Mouse (Mus musculus): Measurements from ENCODE around the gene Pigq. TPM values are rescaled to one million over a fixed set of nuclear protein-coding genes. Genes with fewer than 3 reads are reported as not detected.

The Pigq gene
- polyA plus RNA-seq, 1 experiment from 2014 or later: 64.2 TPM

GRCm38 (mm10) chr17:25895891-25896290 lies 48.8 kb downstream of the Pigq start:
- H3K36me3 ChIP-seq (ENCODE audit: control insufficient read depth, insufficient read depth, low read length): peaks cover 3% of the 10 kb centered on the region; the same call in 1 of the 2 replicates
- no peak for ATAC-seq (ENCODE audit: low read depth)
- no peaks in the 10 kb centered on the region for H3K27me3 ChIP-seq (ENCODE audit: control insufficient read depth, insufficient read depth, low read depth, low read length)
- no peak overlapping the region for H3K4me2 ChIP-seq (ENCODE audit: low read depth, low read length)
- no peaks in the 10 kb centered on the region for H3K9me3 ChIP-seq (ENCODE audit: control insufficient read depth, low read length)
- no peak overlapping the region for H3K9ac ChIP-seq (ENCODE audit: low read length)
- no peaks in the 10 kb centered on the region for H3K4me1 ChIP-seq (replicated peaks; ENCODE audit: control insufficient read depth, insufficient read depth, low read length)
- WGBS: 70% methylated on average over 12 of the region's 12 CpGs
- H3K27ac ChIP-seq (ENCODE audit: low read length): no peak overlapping the region
- H3K4me3 ChIP-seq (ENCODE audit: low read length): no peak overlapping the region

- 62% methylated on average over 2 of the region's 2 CpGs for WGBS
- Histone ChIP-seq H3K36me3 (ENCODE audit: control insufficient read depth, insufficient read depth, low read length) (no peaks in the 10 kb centered on the region; the same call in 1 of the 2 replicates), H3K27ac (ENCODE audit: low read length) (no peak overlapping the region), H3K27me3 (ENCODE audit: control insufficient read depth, insufficient read depth, low read depth, low read length) (no peaks in the 10 kb centered on the region), H3K4me3 (ENCODE audit: low read length) (no peak overlapping the region), H3K4me1 (replicated peaks; ENCODE audit: control insufficient read depth, insufficient read depth, low read length) (no peaks in the 10 kb centered on the region), H3K9ac (ENCODE audit: low read length) (no peak overlapping the region), H3K9me3 (ENCODE audit: control insufficient read depth, low read length) (no peaks in the 10 kb centered on the region), H3K4me2 (ENCODE audit: low read depth, low read length) (no peak overlapping the region)
- no peak for ATAC-seq (ENCODE audit: low read depth)
Observed at GRCm38 (mm10) chr17:25895415-25895814, 49.3 kb downstream of the Pigq start.

GRCm38 (mm10) chr17:25893975-25894617 lies 50.6 kb downstream of the Pigq start:
- 30% methylated on average over 2 of the region's 2 CpGs for WGBS
- no peaks in the 10 kb centered on the region for H3K36me3 ChIP-seq (ENCODE audit: control insufficient read depth, insufficient read depth, low read length)
- no peaks in the 10 kb centered on the region for H3K27me3 ChIP-seq (ENCODE audit: control insufficient read depth, insufficient read depth, low read depth, low read length)
- no peaks in the 10 kb centered on the region for H3K9me3 ChIP-seq (ENCODE audit: control insufficient read depth, low read length)
- no peak overlapping the region for H3K9ac ChIP-seq (ENCODE audit: low read length)
- no peak overlapping the region for H3K4me3 ChIP-seq (ENCODE audit: low read length)
- H3K27ac ChIP-seq (ENCODE audit: low read length): no peak overlapping the region
- no peak overlapping the region for H3K4me2 ChIP-seq (ENCODE audit: low read depth, low read length)
- no peaks in the 10 kb centered on the region for H3K4me1 ChIP-seq (replicated peaks; ENCODE audit: control insufficient read depth, insufficient read depth, low read length)
- peak; percentile 78; the same call in 1 of the 2 replicates for ATAC-seq (ENCODE audit: low read depth)

GRCm38 (mm10) chr17:25888837-25889236 lies 55.9 kb downstream of the Pigq start:
- peaks cover 5% of the 10 kb centered on the region; the same call in 1 of the 2 replicates for H3K36me3 ChIP-seq (ENCODE audit: control insufficient read depth, insufficient read depth, low read length)
- H3K4me3 ChIP-seq (ENCODE audit: low read length): no peak overlapping the region
- no peak overlapping the region for H3K4me2 ChIP-seq (ENCODE audit: low read depth, low read length)
- H3K9me3 ChIP-seq (ENCODE audit: control insufficient read depth, low read length): no peaks in the 10 kb centered on the region
- no peaks in the 10 kb centered on the region for H3K27me3 ChIP-seq (ENCODE audit: control insufficient read depth, insufficient read depth, low read depth, low read length)
- H3K9ac ChIP-seq (ENCODE audit: low read length): no peak overlapping the region
- no peak for ATAC-seq (ENCODE audit: low read depth)
- 90% methylated on average over 3 of the region's 3 CpGs for whole genome bisulfite sequencing
- H3K4me1 ChIP-seq (replicated peaks; ENCODE audit: control insufficient read depth, insufficient read depth, low read length): no peaks in the 10 kb centered on the region; the same call in 1 of the 2 replicates
- H3K27ac ChIP-seq (ENCODE audit: low read length): no peak overlapping the region

GRCm38 (mm10) chr17:25887467-25887866 lies 57.3 kb downstream of the Pigq start:
- no peak overlapping the region for H3K4me2 ChIP-seq (ENCODE audit: low read depth, low read length)
- 0 out of 2 replicates have a peak overlapping the region, but pooled peaks have one; percentile 12 for H3K27ac ChIP-seq (ENCODE audit: low read length)
- 58% methylated on average over 10 of the region's 10 CpGs for WGBS
- H3K9ac ChIP-seq (ENCODE audit: low read length): no peak overlapping the region
- no peaks in the 10 kb centered on the region; the same call in 1 of the 2 replicates for H3K4me1 ChIP-seq (replicated peaks; ENCODE audit: control insufficient read depth, insufficient read depth, low read length)
- H3K36me3 ChIP-seq (ENCODE audit: control insufficient read depth, insufficient read depth, low read length): peaks cover 11% of the 10 kb centered on the region; the same call in 1 of the 2 replicates
- H3K9me3 ChIP-seq (ENCODE audit: control insufficient read depth, low read length): no peaks in the 10 kb centered on the region
- no peaks in the 10 kb centered on the region for H3K27me3 ChIP-seq (ENCODE audit: control insufficient read depth, insufficient read depth, low read depth, low read length)
- peak; percentile 51 for ATAC-seq (ENCODE audit: low read depth)
- H3K4me3 ChIP-seq (ENCODE audit: low read length): no peak overlapping the region

GRCm38 (mm10) chr17:25886806-25887205 lies 57.9 kb downstream of the Pigq start:
- Histone ChIP-seq H3K36me3 (ENCODE audit: control insufficient read depth, insufficient read depth, low read length) (peaks cover 12% of the 10 kb centered on the region; the same call in 1 of the 2 replicates), H3K9ac (ENCODE audit: low read length) (no peak overlapping the region), H3K27me3 (ENCODE audit: control insufficient read depth, insufficient read depth, low read depth, low read length) (no peaks in the 10 kb centered on the region), H3K4me3 (ENCODE audit: low read length) (no peak overlapping the region), H3K9me3 (ENCODE audit: control insufficient read depth, low read length) (no peaks in the 10 kb centered on the region), H3K4me1 (replicated peaks; ENCODE audit: control insufficient read depth, insufficient read depth, low read length) (no peaks in the 10 kb centered on the region; the same call in 1 of the 2 replicates), H3K4me2 (ENCODE audit: low read depth, low read length) (no peak overlapping the region), H3K27ac (ENCODE audit: low read length) (no peak overlapping the region)
- no peak for ATAC-seq (ENCODE audit: low read depth)

- no peak overlapping the region for H3K9ac ChIP-seq (ENCODE audit: low read length)
- no peaks in the 10 kb centered on the region; the same call in 1 of the 2 replicates for H3K4me1 ChIP-seq (replicated peaks; ENCODE audit: control insufficient read depth, insufficient read depth, low read length)
- H3K36me3 ChIP-seq (ENCODE audit: control insufficient read depth, insufficient read depth, low read length): peaks cover 12% of the 10 kb centered on the region; the same call in 1 of the 2 replicates
- 76% methylated on average over 4 of the region's 4 CpGs for WGBS
- no peaks in the 10 kb centered on the region for H3K9me3 ChIP-seq (ENCODE audit: control insufficient read depth, low read length)
- H3K4me2 ChIP-seq (ENCODE audit: low read depth, low read length): no peak overlapping the region
- no peaks in the 10 kb centered on the region for H3K27me3 ChIP-seq (ENCODE audit: control insufficient read depth, insufficient read depth, low read depth, low read length)
- ATAC-seq (ENCODE audit: low read depth): no peak
- no peak overlapping the region for H3K27ac ChIP-seq (ENCODE audit: low read length)
- H3K4me3 ChIP-seq (ENCODE audit: low read length): no peak overlapping the region
Observed at GRCm38 (mm10) chr17:25885636-25886035, 59.1 kb downstream of the Pigq start.

- Histone ChIP-seq H3K9ac (ENCODE audit: low read length) (no peak overlapping the region), H3K4me2 (ENCODE audit: low read depth, low read length) (no peak overlapping the region), H3K4me1 (replicated peaks; ENCODE audit: control insufficient read depth, insufficient read depth, low read length) (no peaks in the 10 kb centered on the region; the same call in 1 of the 2 replicates), H3K36me3 (ENCODE audit: control insufficient read depth, insufficient read depth, low read length) (peaks cover 14% of the 10 kb centered on the region; the same call in 1 of the 2 replicates), H3K27me3 (ENCODE audit: control insufficient read depth, insufficient read depth, low read depth, low read length) (no peaks in the 10 kb centered on the region), H3K27ac (ENCODE audit: low read length) (no peak overlapping the region), H3K9me3 (ENCODE audit: control insufficient read depth, low read length) (no peaks in the 10 kb centered on the region), H3K4me3 (ENCODE audit: low read length) (no peak overlapping the region)
- no peak for ATAC-seq (ENCODE audit: low read depth)
- WGBS: 90% methylated on average over 3 of the region's 3 CpGs
Observed at GRCm38 (mm10) chr17:25883824-25884223, 60.9 kb downstream of the Pigq start.

GRCm38 (mm10) chr17:25883268-25883667 lies 61.5 kb downstream of the Pigq start:
- no peak overlapping the region for H3K4me3 ChIP-seq (ENCODE audit: low read length)
- no peak overlapping the region for H3K4me2 ChIP-seq (ENCODE audit: low read depth, low read length)
- WGBS: 88% methylated on average over 8 of the region's 8 CpGs
- peaks cover 12% of the 10 kb centered on the region; the same call in 1 of the 2 replicates for H3K36me3 ChIP-seq (ENCODE audit: control insufficient read depth, insufficient read depth, low read length)
- H3K27ac ChIP-seq (ENCODE audit: low read length): no peak overlapping the region
- H3K4me1 ChIP-seq (replicated peaks; ENCODE audit: control insufficient read depth, insufficient read depth, low read length): no peaks in the 10 kb centered on the region; the same call in 1 of the 2 replicates
- no peaks in the 10 kb centered on the region for H3K9me3 ChIP-seq (ENCODE audit: control insufficient read depth, low read length)
- no peaks in the 10 kb centered on the region for H3K27me3 ChIP-seq (ENCODE audit: control insufficient read depth, insufficient read depth, low read depth, low read length)
- no peak overlapping the region for H3K9ac ChIP-seq (ENCODE audit: low read length)
- ATAC-seq (ENCODE audit: low read depth): no peak

Data from lung, embryonic 16.5 days (tissue).